Mouse (Mus musculus) hindbrain, postnatal 0 days (tissue): ENCODE results near the gene Gjd2. TPM values are rescaled to one million over a fixed set of nuclear protein-coding genes. Genes with fewer than 3 reads are reported as not detected.

Experiments
- ATAC-seq: fragments of 200-750 bp; cut with Nextera tagmentation; 2 replicates; pipeline ENCODE4 v1.8.0; 2017; ENCODE audit warnings: mild to moderate bottlenecking, moderate TSS enrichment, moderate library complexity
- DNase-seq: peaks from one replicate; pipeline ENCODE4 v3.0.0-alpha.2; 2015; ENCODE audit warnings: low spot score
- H3K27ac ChIP-seq: fragments of 300-500 bp; sonication (generic); 2 replicates; pipeline ENCODE4 v1.5.1; 2014; ENCODE audit warnings: mild to moderate bottlenecking
- H3K27me3 ChIP-seq: fragments of 300-500 bp; sonication (generic); 2 replicates; pipeline ENCODE4 v1.6.1; 2014; ENCODE audit warnings: low read length, mixed read lengths; ENCODE audit not compliant: insufficient read depth
- H3K36me3 ChIP-seq: fragments of 300-500 bp; sonication (generic); 2 replicates; pipeline ENCODE4 v1.6.1; 2014; ENCODE audit warnings: low read length, mixed read lengths; ENCODE audit not compliant: insufficient read depth
- H3K4me1 ChIP-seq: fragments of 300-500 bp; sonication (generic); 2 replicates; pipeline ENCODE4 v1.6.1; 2014; ENCODE audit warnings: antibody characterized with exemption, low read length, mixed read lengths; ENCODE audit not compliant: insufficient read depth
- H3K4me2 ChIP-seq: fragments of 300-500 bp; sonication (generic); 2 replicates; pipeline ENCODE4 v1.6.1; 2014; ENCODE audit warnings: low read depth, mild to moderate bottlenecking, low read length, moderate library complexity, mixed read lengths
- H3K4me3 ChIP-seq: fragments of 300-500 bp; sonication (generic); 2 replicates; pipeline ENCODE4 v1.5.1; 2014; ENCODE audit warnings: low read length
- H3K9ac ChIP-seq: fragments of 300-500 bp; sonication (generic); replicated peaks from 2 replicates; pipeline ENCODE4 v1.6.1; 2014; ENCODE audit warnings: mild to moderate bottlenecking, low read length, moderate library complexity, mixed read lengths
- H3K9me3 ChIP-seq: fragments of 300-500 bp; sonication (generic); 2 replicates; pipeline ENCODE4 v1.6.1; 2016; ENCODE audit warnings: low read length, mixed read lengths
- CTCF ChIP-seq: IDR thresholded peaks from 2 replicates; pipeline ENCODE4 v1.5.1; 2016; ENCODE audit warnings: antibody characterized with exemption, control low read depth, low read depth
- WGBS: fragments of 180-500 bp; shearing (Covaris S2); extraction: QIAGEN DNeasy Blood & Tissue Kit; methylation state at CpG from one replicate; pipeline ENCODE4 v1.1.7; 2014; 5-methylcytosine and 5-hydroxymethylcytosine counted together
- polyA plus RNA-seq: library from polyadenylated mRNA; unstranded; fragments of >200 nt; fragmentation: Nextera tagmentation; extraction: Ambion mirVana; gene quantifications from 2 replicates; pipeline ENCODE4 v1.2.1, GENCODE M21; 2015
- total RNA-seq: library from RNA; depleted of rRNA; stranded (reverse); fragments of >200 nt; gene quantifications from 2 replicates; pipeline ENCODE4 v1.2.3, GENCODE M21; 2014; rRNA removed

Gjd2 gene
- total and polyA plus RNA-seq, 2 experiments from 2014 or later: 12.8 to 60.8 TPM

GRCm38 (mm10) chr2:113984890-113985289, 28.5 kb downstream of the Gjd2 start:
- no peak for TF ChIP-seq CTCF
- H3K27ac ChIP-seq: no peak overlapping the region
- ATAC-seq (no peak), DNase-seq (no peak)
- H3K9me3 ChIP-seq: no peaks in the 10 kb centered on the region
- no peak overlapping the region for H3K4me2 ChIP-seq
- no peak overlapping the region for H3K4me3 ChIP-seq
- no peaks in the 10 kb centered on the region for H3K4me1 ChIP-seq
- no peaks in the 10 kb centered on the region for H3K36me3 ChIP-seq
- no peaks in the 10 kb centered on the region for H3K27me3 ChIP-seq
- no peak overlapping the region for H3K9ac ChIP-seq
- 75% methylated on average over 2 of the region's 2 CpGs for WGBS

- WGBS: 37% methylated on average over 8 of the region's 8 CpGs
- no peaks in the 10 kb centered on the region for H3K36me3 ChIP-seq
- no peak overlapping the region for H3K4me2 ChIP-seq
- H3K4me1 ChIP-seq: no peaks in the 10 kb centered on the region
- H3K27me3 ChIP-seq: no peaks in the 10 kb centered on the region
- H3K9ac ChIP-seq: no peak overlapping the region
- ATAC-seq: peak; percentile 89
- no peaks in the 10 kb centered on the region for H3K9me3 ChIP-seq
- peak; percentile 73 for DNase-seq
- H3K27ac ChIP-seq: no peak overlapping the region
- no peak overlapping the region for H3K4me3 ChIP-seq
- TF ChIP-seq CTCF: no peak
Measured at GRCm38 (mm10) chr2:113980664-113981063, 32.8 kb downstream of the Gjd2 start.

- H3K4me2 ChIP-seq: no peak overlapping the region
- DNase-seq: no peak
- H3K27ac ChIP-seq: no peak overlapping the region
- H3K9ac ChIP-seq: no peak overlapping the region
- H3K4me1 ChIP-seq: no peaks in the 10 kb centered on the region
- no peaks in the 10 kb centered on the region for H3K36me3 ChIP-seq
- no peaks in the 10 kb centered on the region for H3K27me3 ChIP-seq
- no peak for ATAC-seq
- TF ChIP-seq CTCF: no peak
- 53% methylated on average over 5 of the region's 5 CpGs for WGBS
- H3K9me3 ChIP-seq: no peaks in the 10 kb centered on the region
- H3K4me3 ChIP-seq: no peak overlapping the region
Measured at GRCm38 (mm10) chr2:113978151-113978771, 35.2 kb downstream of the Gjd2 start.

- Histone ChIP-seq H3K27ac (no peak overlapping the region), H3K36me3 (no peaks in the 10 kb centered on the region), H3K27me3 (no peaks in the 10 kb centered on the region), H3K9me3 (no peaks in the 10 kb centered on the region), H3K4me2 (no peak overlapping the region), H3K4me3 (no peak overlapping the region), H3K9ac (no peak overlapping the region), H3K4me1 (no peaks in the 10 kb centered on the region)
- 70% methylated on average over 7 of the region's 7 CpGs for WGBS
- ATAC-seq (no peak), DNase-seq (no peak)
- no peak for TF ChIP-seq CTCF
Measured at GRCm38 (mm10) chr2:113973950-113974349, 39.5 kb downstream of the Gjd2 start.

GRCm38 (mm10) chr2:113966421-113966820, 47.0 kb downstream of the Gjd2 start:
- Histone ChIP-seq H3K4me3 (no peak overlapping the region), H3K27me3 (no peaks in the 10 kb centered on the region), H3K4me1 (no peaks in the 10 kb centered on the region), H3K27ac (no peak overlapping the region), H3K36me3 (no peaks in the 10 kb centered on the region), H3K9ac (no peak overlapping the region), H3K9me3 (no peaks in the 10 kb centered on the region), H3K4me2 (no peak overlapping the region)
- ATAC-seq (peak; percentile 59; the same call in 1 of the 2 replicates), DNase-seq (peak; percentile 50)
- WGBS: 22% methylated on average over 4 of the region's 4 CpGs
- TF ChIP-seq CTCF: peak; percentile 68

Other genes with a start within 250 kb of the Gjd2 start
- 202 and 203 TPM in 2 replicates for gene Scg5, start 184.5 kb downstream of the Gjd2 start, total RNA-seq
- gene Scg5, start 184.5 kb downstream of the Gjd2 start, polyA plus RNA-seq: 348 and 362 TPM in 2 replicates
- gene Arhgap11a, start 165.0 kb downstream of the Gjd2 start, total RNA-seq: 1.8 and 2.2 TPM in 2 replicates
- gene Arhgap11a, start 165.0 kb downstream of the Gjd2 start, polyA plus RNA-seq: 6.5 and 6.7 TPM in 2 replicates
- 1.6 and 7.5 TPM in 2 replicates for gene Actc1, start 39.9 kb upstream of the Gjd2 start, total RNA-seq
- gene Actc1, start 39.9 kb upstream of the Gjd2 start, polyA plus RNA-seq: 0.48 and 0.91 TPM in 2 replicates
- gene Aqr, start 173.4 kb upstream of the Gjd2 start, total RNA-seq: 24.7 and 26.3 TPM in 2 replicates
- 24.3 and 27.3 TPM in 2 replicates for gene Aqr, start 173.4 kb upstream of the Gjd2 start, polyA plus RNA-seq
- gene Zfp770, start 187.8 kb upstream of the Gjd2 start, total RNA-seq: 12.0 and 13.3 TPM in 2 replicates
- gene Zfp770, start 187.8 kb upstream of the Gjd2 start, polyA plus RNA-seq: 6.2 and 6.4 TPM in 2 replicates